Mouse (Mus musculus): ENCODE measurements at regions not wholly inside any gene's neighbourhood (a gene's known extent, or its start where the extent isn't known, plus 50 kb on each side); places are given as distances from the start of the nearest gene placed in this dataset.
A peak's percentile ranks its signal among the peaks of the same experiment; 100 is the strongest.

DNA sequence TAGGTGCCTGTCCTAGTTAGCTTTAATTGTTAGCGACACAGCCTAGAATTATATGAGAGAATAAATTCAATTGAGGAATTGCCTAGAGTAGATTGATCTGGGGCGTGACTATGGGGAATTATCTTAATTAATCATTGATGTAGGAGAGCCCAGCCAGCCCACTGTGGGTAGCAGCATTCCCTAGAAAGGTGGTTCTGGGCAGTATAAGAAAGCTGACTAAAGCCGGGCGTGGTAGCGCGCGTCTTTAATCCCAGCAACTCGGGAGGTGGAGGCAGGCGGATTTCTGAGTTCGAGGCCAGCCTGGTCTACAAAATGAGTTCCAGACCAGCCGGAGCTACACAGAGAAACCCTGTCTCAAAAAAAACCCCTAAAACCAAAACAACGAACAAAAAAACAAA lies 156.8 kb upstream of the Zfp618 start:
- no peak for DNase-seq (ENCODE audit: low spot score in 2 of 2)

DNA sequence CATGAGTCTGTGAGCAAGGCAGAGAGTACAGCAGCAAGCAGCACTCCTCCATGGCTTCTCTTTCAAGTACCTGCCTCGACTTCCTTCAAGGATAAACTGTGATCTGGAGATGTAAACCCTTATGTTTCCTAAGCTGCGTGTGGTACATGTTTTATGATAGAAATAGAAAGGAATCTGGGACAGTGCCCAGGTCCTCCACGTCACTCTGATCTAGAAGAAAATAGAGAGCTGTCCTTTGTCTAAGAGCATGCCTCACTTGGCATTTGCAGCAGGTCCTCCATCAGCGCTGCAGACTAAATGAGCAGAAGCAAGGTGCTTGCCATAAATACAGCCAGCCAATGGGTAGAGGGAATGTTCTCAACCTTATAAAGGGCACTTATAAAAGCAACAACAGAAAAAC lies 156.3 kb upstream of the Zfp618 start:
- DNase-seq (ENCODE audit: low spot score in 2 of 2) = no peak

DNA sequence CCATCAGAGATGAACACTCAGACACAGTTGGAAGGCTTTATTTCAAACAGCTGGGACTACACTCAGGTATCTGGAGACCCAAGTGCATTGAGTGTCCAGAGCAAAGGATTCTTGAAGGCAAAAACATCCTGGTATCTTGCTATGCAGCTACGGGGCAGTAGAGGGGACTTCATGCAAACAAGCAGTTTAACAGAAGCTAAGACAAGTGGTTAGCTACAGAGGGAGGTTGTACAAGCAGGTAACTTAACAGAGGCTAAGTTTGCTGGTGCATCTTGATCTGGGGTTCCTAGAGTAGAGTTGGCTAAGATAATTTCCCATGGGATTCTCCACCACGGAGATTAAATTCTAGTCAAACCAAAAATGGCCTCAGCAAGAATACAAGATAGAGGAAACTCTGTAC lies 145.5 kb upstream of the Zfp618 start:
- DNase-seq (ENCODE audit: low spot score in 2 of 2) = no peak

DNA sequence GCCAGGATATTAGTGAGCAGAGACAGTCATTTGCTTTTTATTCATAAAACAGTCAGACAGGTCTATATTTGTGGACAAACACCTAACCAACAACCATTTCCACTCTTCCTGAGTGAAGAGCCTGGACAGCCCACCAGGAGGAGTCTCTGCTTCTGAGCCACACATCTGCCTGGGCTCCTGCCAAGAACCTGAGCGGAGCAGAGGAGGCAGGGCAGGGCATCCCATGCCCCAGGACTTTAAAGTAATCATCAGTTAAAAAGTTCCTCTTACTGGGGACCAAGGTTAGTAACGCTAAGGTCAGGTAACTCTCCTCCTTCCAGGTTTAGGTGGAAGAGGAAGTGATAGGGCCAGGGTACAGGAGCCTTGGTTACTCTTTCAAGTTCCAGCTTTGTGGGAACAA lies 144.1 kb upstream of the Zfp618 start:
- DNase-seq (ENCODE audit: low spot score in 2 of 2) = no peak

DNA sequence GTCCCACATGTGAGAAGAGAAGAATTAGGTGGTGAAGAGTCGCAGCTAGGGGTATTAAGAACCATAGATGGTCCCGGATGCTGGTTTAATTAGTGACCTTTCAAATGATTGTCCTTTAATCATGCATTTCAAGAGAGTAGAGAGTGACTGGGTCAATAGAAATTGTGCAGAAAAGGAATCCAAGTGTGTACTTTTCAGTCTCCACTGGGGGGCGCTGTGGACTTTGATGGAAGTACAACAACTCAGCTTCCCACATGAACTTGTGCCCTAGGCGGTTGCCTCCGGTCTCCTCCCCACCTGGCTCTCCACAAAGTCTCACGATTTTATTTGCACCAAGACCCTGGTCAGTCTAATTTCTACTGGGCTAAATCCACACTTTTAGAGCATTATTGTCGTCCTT lies 142.8 kb upstream of the Zfp618 start:
- peak; percentile 5 to 14 for DNase-seq (ENCODE audit: low spot score in 2 of 2)

DNA sequence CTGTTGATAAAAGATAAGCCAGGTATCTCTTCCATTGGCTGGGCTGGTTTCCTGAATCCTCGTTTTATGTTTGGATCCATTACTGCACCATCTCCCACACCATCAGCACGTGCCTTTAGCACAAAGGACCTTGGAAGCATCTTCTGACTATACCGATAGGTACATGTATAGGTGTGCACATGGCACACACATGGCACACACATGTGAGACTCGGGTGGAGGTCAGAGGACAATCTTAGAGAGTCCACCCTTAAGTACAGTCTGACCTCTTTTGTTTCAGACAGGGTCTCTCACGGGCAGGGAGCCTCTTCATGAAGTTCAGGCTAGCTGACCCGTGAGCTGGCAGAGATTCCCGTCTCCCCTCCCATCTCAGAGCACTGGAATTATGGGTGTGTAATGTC lies 142.3 kb upstream of the Zfp618 start:
- DNase-seq (ENCODE audit: low spot score in 2 of 2) = no peak

- DNase-seq (ENCODE audit: low spot score in 2 of 2) = no peak
These were observed 141.7 kb upstream of the Zfp618 start for GRCm38 (mm10) chr4:62823555-62824250.

- DNase-seq (ENCODE audit: low spot score in 2 of 2) = no peak
These were observed 140.8 kb upstream of the Zfp618 start for GRCm38 (mm10) chr4:62824581-62824980.

GRCm38 (mm10) chr4:62825256-62825655 lies 140.1 kb upstream of the Zfp618 start:
- DNase-seq (ENCODE audit: low spot score in 2 of 2) = no peak

GRCm38 (mm10) chr4:62828963-62829362 lies 136.4 kb upstream of the Zfp618 start:
- DNase-seq (ENCODE audit: low spot score in 2 of 2) = no peak

GRCm38 (mm10) chr4:62833944-62834343 lies 131.4 kb upstream of the Zfp618 start:
- no peak for DNase-seq (ENCODE audit: low spot score in 2 of 2)

- no peak for DNase-seq (ENCODE audit: low spot score in 2 of 2)
These were observed 128.5 kb upstream of the Zfp618 start for GRCm38 (mm10) chr4:62836875-62837274.

- no peak for DNase-seq (ENCODE audit: low spot score in 2 of 2)
These were observed 114.8 kb upstream of the Zfp618 start for GRCm38 (mm10) chr4:62850526-62850925.

- no peak for DNase-seq (ENCODE audit: low spot score in 2 of 2)
These were observed 112.0 kb upstream of the Zfp618 start for GRCm38 (mm10) chr4:62853335-62853734.

DNA sequence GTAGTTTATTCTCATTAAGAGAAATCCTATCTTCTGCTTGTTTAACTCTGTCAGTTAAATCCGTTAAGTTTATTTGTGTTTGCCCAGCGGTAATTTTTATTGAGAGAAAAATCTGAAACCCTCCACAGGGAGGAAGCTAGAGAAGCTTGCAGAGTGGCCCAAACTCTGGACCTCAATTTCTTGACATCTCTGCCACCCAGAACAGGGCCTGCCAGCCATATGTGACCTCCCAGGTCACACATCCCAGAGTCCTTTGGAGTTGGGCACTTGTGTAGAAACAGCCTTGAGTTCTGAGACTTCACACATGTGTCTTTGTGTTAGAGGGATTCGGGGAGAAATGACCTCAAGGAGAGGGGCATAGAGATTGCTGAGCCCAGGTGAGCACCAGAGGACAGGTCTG lies 109.0 kb upstream of the Zfp618 start:
- DNase-seq (ENCODE audit: low spot score in 2 of 2) = no peak

- no peak for DNase-seq (ENCODE audit: low spot score in 2 of 2)
These were observed 102.6 kb upstream of the Zfp618 start for GRCm38 (mm10) chr4:62862756-62863155.

GRCm38 (mm10) chr4:62870391-62870983 lies 94.9 kb upstream of the Zfp618 start:
- peak in 1 of 2 experiments; percentile 20 for DNase-seq (ENCODE audit: low spot score in 2 of 2)

DNA sequence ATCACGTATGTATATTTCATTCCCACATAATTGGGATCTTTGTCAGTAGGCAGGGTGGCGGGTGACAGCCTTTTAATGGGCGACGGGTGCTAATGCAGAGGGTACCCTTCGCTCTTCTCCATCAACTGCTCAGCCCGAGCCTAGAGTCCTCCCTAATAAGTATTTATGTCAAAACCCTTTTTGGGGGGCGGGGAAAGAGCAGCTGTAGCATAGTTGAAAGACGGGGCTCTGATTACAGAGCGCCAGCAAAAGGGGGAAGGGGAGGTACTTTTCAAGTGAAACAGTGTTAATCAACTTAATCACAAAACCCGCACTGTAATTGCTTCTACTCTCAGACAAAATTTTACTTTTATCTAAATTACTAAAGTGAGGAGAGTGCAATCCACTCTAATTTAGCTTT lies 92.8 kb upstream of the Zfp618 start:
- no peak for DNase-seq (ENCODE audit: low spot score in 2 of 2)

DNA sequence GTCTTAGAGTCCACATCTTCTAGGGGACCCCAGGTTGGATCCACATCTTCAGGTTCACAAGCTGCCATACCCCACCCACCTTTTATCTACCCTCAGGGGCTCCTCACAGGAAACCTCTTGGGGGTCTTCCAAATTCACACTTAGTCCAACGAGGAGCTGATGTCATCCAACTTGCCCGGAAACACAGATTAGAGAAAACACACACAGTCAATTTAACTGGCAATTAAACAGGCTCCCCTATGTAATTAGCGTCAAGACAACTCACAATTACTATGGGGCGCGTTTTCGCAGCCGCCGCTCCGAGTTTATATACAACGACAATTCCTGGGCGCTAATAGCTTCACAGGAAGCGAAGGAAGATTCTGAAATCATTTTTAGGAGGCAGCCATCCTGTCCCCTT lies 91.4 kb upstream of the Zfp618 start:
- no peak for DNase-seq (ENCODE audit: low spot score in 2 of 2)

- DNase-seq (ENCODE audit: low spot score in 2 of 2) = no peak
These were observed 87.3 kb upstream of the Zfp618 start for GRCm38 (mm10) chr4:62878063-62878462.

- no peak for DNase-seq (ENCODE audit: low spot score in 2 of 2)
These were observed 86.4 kb upstream of the Zfp618 start for GRCm38 (mm10) chr4:62878927-62879326.

DNA sequence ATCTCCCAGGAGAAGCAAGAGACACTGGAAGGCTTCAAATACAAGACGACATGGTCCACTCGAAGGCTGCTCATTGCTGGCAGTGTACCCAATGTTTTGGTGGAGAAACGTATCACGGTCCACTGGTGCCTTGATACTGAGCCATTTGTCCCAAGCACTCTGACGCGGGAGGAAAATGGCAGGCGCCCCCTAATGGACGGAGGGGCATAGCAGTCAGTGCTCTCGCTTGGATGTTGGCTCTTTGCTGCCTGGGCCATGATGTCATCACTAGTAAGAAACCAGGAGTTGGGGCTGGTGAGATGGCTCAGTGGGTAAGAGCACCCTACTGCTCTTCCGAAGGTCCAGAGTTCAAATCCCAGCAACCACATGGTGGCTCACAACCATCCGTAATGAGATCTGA lies 83.5 kb upstream of the Zfp618 start:
- DNase-seq (ENCODE audit: low spot score in 2 of 2) = no peak

GRCm38 (mm10) chr4:62882276-62882675 lies 83.1 kb upstream of the Zfp618 start:
- DNase-seq (ENCODE audit: low spot score in 2 of 2) = no peak

GRCm38 (mm10) chr4:62888736-62889135 lies 76.6 kb upstream of the Zfp618 start:
- no peak for DNase-seq (ENCODE audit: low spot score in 2 of 2)
